Mouse (Mus musculus) olfactory bulb, adult 2 months (tissue): ENCODE results near the gene Asb16. TPM values are rescaled to one million over a fixed set of nuclear protein-coding genes. Genes with fewer than 3 reads are reported as not detected.

Experiments used
- H3K27ac ChIP-seq: fragments of 200-500 bp; 2 replicates; pipeline ENCODE4 v1.5.1; 2012; ENCODE audit warnings: low read depth, low read length; ENCODE audit not compliant: insufficient read depth
- H3K4me1 ChIP-seq: fragments of 200-500 bp; 2 replicates; pipeline ENCODE4 v1.6.1; 2012; ENCODE audit warnings: low read length; ENCODE audit not compliant: control insufficient read depth, insufficient read depth
- H3K4me3 ChIP-seq: fragments of 200-500 bp; 2 replicates; pipeline ENCODE4 v1.5.1; 2012; ENCODE audit warnings: mild to moderate bottlenecking, low read depth, low read length, moderate library complexity; ENCODE audit not compliant: insufficient read depth
- CTCF ChIP-seq: fragments of 200-500 bp; IDR thresholded peaks from 2 replicates; pipeline ENCODE4 v1.5.1; 2012; ENCODE audit warnings: low read depth, mild to moderate bottlenecking, low read length, moderate library complexity; ENCODE audit not compliant: insufficient read depth
- POLR2A ChIP-seq: fragments of 200-500 bp; IDR thresholded peaks from 2 replicates; pipeline ENCODE4 v1.6.1; 2012; ENCODE audit warnings: mild to moderate bottlenecking, low read depth, low read length, moderate library complexity; ENCODE audit not compliant: insufficient read depth
- WGBS: fragments of 180-500 bp; shearing (Covaris S2); methylation state at CpG from one replicate; pipeline ENCODE4 v1.1.7; 2018; 5-methylcytosine and 5-hydroxymethylcytosine counted together
- polyA plus RNA-seq: library from polyadenylated mRNA; stranded (reverse); fragments of >200 nt; gene quantifications from 2 replicates; pipeline ENCODE4 v1.2.4, GENCODE M21; 2012; ENCODE audit warnings: low replicate concordance; ENCODE audit not compliant: missing spikeins, insufficient read depth, insufficient read length

The Asb16 gene
- polyA plus RNA-seq, 1 experiment, result not detected

DNA sequence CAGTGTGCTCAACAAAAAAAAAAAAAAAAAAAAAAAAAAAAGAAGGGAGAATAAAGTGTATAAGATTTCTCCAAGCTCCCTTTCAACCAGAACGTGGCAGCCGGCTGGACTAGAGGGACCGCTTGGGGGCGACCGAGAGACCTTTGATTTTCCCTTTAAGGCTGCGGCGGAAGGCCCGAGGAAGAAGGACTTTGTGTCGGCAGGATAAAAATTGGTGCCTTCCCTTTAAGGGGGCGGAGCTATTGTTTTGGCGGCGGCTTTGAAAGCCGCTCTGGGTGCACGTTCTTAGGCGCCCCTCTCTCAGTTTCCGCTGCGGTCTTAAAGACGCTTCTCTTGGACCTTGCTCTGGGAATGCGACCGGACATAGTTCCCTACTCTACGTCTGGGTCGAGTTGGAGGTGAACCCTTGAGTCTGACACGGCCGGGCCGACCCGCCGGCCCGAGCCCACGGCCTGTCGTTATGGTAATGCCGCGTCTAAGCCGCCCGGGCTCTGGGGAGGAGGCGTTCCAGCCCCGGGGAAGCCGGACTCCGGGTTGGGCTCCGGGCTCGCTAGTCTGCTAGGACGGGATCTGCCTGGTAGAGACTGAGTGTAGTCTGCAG is 19.8 kb upstream of the Asb16 start, which contains the start of gene BC030867:
Gene BC030867 (plus strand): TSS at position 253 of the 601 bp plus-strand sequence.
- under 1% methylated on average over 41 of the region's 41 CpGs for WGBS
- H3K4me3 ChIP-seq, result peak within 1 kb of the TSS; percentile 33
- peak; percentile 77 for TF ChIP-seq CTCF
- TF ChIP-seq POLR2A, result no peak
- H3K4me1 ChIP-seq, result peaks cover 16% of the 10 kb centered on the region
- H3K27ac ChIP-seq, result no peak within 1 kb of the TSS

DNA sequence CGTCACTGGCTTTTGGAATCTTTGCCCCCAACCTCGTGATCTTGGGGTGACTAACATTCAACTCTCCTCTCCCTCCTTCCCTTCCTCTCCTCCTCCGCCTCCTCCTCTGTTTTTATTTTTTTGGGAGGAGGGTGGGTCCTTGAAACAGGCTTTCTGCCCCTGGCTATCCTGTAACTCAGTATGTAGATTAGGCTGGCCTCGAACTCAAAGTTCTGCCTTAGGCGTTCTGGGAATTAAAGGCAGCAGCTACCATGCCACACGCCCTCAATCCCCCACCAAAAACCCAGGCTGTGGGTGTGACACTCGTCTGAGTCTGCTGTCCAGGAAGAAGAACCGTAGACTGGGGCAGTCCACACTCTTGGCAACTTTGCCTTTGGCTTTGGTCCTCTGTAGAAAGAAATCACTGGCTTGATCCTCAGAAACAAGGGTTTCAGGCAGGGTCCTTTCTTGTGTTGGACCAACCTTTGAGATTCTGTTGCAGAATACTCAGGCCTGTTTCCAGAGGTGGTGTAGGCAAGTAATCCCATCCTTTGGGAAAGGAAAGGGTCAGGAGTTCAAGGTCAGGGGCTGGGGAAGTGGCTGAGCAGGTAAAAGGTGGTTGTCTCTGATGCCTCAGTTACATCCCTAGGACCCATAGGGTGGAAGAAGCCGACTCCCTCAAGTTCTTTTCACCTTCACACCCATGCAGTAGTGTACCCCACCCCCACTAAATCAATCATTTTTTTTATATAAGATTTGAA is 19.0 kb upstream of the Asb16 start:
- Histone ChIP-seq H3K4me3 (no peak overlapping the region), H3K4me1 (peaks cover 15% of the 10 kb centered on the region), H3K27ac (no peak overlapping the region)
- no peak for TF ChIP-seq CTCF
- TF ChIP-seq POLR2A, result no peak
- 15% methylated on average over 9 of the region's 9 CpGs for WGBS

DNA sequence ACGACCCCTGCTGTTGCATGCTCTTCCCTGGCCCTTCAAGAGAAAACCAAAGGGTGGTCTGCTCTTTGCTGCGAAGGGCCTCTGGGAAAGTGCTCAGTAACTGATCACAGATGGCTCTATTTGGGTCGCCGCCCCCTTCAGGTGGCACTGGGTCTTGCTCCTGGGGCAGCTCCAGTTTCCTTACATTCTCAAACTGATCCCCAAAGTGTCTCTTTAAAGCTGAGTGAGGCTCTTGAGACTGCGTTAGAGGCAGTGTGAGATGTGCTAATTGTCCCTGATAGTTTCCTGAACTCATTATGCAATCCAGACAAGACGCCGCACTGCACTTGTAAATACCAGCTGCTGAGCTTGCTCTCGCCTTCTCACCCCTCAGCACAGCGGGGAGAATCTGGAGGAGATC is 11.0 kb upstream of the Asb16 start:
- H3K4me3 ChIP-seq, result no peak overlapping the region
- WGBS, result 14% methylated on average over 9 of the region's 9 CpGs
- no peak for TF ChIP-seq CTCF
- H3K27ac ChIP-seq, result peak overlapping the region; percentile 56; the same call in 1 of the 2 replicates
- peaks cover 12% of the 10 kb centered on the region for H3K4me1 ChIP-seq

- Histone ChIP-seq H3K27ac (peak overlapping the region; percentile 56; the same call in 1 of the 2 replicates), H3K4me3 (no peak overlapping the region), H3K4me1 (peaks cover 12% of the 10 kb centered on the region)
- TF ChIP-seq CTCF (no peak), POLR2A (no peak)
- 61% methylated on average over 6 of the region's 6 CpGs for WGBS
Observed at GRCm38 (mm10) chr11:102258095-102258494, 10.4 kb upstream of the Asb16 start.

- Histone ChIP-seq H3K27ac (no peak overlapping the region), H3K4me1 (peaks cover 12% of the 10 kb centered on the region), H3K4me3 (no peak overlapping the region)
- TF ChIP-seq CTCF (no peak), POLR2A (no peak)
- whole genome bisulfite sequencing, result 93% methylated on average over 3 of the region's 3 CpGs
Observed at GRCm38 (mm10) chr11:102258521-102258920, 10.0 kb upstream of the Asb16 start.

DNA sequence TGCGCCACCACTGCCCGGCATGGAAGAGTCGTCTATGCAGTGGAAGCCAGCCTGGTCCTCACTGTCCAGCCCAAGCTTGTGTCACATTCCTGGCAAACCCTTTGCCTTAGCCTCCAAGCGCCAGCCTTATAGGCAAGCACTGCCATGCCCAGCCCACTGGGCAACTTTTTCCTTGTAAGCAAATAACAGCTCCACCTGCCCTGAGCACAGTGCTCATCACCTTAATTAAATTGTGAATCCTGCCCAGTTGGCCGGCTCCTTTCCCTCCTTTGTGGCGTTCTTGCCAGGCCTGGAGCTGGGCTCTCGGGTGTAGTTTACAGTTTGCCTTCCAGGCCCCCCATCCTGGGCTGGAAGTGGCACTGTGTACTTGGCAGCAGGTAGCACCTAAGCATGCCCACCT is 5.3 kb upstream of the Asb16 start:
- WGBS, result 93% methylated on average over 7 of the region's 7 CpGs
- Histone ChIP-seq H3K4me1 (peaks cover 6% of the 10 kb centered on the region), H3K27ac (no peak overlapping the region), H3K4me3 (no peak overlapping the region)
- TF ChIP-seq CTCF (no peak), POLR2A (no peak)

GRCm38 (mm10) chr11:102265816-102266215 is 2.7 kb upstream of the Asb16 start:
- WGBS, result 88% methylated on average over 14 of the region's 14 CpGs
- TF ChIP-seq POLR2A, result no peak
- TF ChIP-seq CTCF, result no peak

GRCm38 (mm10) chr11:102266631-102267355 is 1.8 kb upstream of the Asb16 start:
- peaks cover 13% of the 10 kb centered on the region for H3K4me1 ChIP-seq
- TF ChIP-seq POLR2A (no peak), CTCF (no peak)
- H3K27ac ChIP-seq, result no peak overlapping the region
- WGBS, result 80% methylated on average over 8 of the region's 8 CpGs
- no peak overlapping the region for H3K4me3 ChIP-seq

More at GRCm38 (mm10) chr11:102265816-102266215, 2.7 kb upstream of the Asb16 start:
- no peak overlapping the region for H3K27ac ChIP-seq
- no peak overlapping the region for H3K4me3 ChIP-seq
- H3K4me1 ChIP-seq, result peaks cover 13% of the 10 kb centered on the region

GRCm38 (mm10) chr11:102267480-102267879 is 1.1 kb upstream of the Asb16 start:
- TF ChIP-seq CTCF (peak; percentile 84), POLR2A (no peak)
- 5% methylated on average over 11 of the region's 11 CpGs for WGBS
- no peak overlapping the region for H3K4me3 ChIP-seq
- no peak overlapping the region for H3K27ac ChIP-seq
- peaks cover 13% of the 10 kb centered on the region for H3K4me1 ChIP-seq
